Mouse (Mus musculus): ENCODE data around the gene Marveld1.

Marveld1 gene

DNA sequence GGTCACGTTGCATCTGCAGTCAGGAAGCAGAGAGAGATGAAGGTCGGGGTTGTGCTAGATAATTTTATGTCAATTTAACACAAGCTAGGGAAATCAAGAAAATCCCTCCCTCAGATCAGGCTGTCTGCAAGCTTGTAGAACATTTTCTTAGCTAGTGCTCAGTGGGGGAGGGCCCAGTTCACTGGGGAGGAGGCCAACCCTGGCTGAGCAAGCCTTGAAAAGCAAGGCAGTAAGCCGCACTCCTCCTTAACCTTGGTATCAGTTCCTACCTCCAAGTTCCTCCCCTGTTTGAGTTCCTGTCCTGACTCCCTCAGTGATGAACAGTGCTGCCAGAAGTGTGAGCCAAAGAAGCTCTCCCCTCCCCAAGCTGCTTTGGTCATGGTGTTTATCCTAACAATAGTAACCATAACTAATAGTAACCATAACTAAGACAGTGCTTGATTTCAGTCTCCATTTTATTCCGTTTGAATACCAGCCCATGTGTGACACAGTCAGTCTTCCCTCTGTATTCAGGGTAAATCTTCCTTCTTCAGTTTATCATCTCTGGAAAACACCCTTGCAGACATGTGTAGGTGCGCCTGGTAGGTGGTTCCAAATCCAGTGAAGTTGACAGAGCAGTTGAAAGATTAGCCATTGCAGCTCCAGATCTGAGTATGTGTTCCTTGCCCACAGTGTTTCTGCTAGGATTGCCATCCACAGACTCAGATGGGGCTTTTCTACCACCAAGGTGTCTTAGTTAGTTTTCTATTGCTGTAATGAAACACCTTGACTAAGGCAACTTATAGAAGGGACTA lies 7.3 kb upstream of the Marveld1 start:
- DNase-seq (ENCODE audit: low spot score in 2 of 2) = no peak

DNA sequence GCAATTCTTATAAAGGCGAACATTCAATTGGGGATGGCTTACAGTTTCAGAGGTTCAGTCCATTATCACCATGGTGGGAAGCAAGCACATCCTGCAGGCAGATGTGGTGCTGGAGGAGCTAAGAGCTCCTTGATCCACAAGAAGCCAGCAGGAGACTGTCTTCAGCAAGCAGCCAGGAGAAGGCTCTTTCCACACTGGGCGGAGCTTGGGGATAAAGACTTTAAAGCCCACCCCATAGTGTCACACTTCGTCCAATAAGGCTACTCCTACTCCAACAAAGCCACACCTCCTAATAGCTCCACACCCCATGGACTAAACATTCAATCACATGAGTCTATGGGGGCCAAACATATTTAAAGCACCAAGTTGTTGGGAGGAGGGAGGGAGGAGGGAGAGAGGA lies 5.2 kb upstream of the Marveld1 start:
- DNase-seq (ENCODE audit: low spot score in 2 of 2) = no peak

DNA sequence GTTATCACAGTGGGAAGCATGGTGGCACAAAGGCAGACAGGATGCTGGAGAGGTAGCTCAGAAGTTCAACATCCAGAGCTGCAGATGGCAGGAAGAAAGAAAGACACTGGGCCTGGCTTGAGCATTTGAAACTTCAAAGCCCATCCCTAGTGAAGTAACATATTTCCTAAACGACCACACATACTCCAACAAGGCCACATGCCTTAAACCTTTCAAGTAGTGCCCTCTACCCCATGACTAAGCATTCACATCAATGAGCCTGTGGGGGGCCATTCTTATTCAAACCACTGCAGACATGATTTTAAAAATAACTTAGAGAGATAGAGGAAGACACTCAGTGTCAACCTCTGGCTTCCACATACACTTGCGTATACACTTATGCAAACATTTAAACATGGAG lies 4.4 kb upstream of the Marveld1 start:
- no peak for DNase-seq (ENCODE audit: low spot score in 2 of 2)

DNA sequence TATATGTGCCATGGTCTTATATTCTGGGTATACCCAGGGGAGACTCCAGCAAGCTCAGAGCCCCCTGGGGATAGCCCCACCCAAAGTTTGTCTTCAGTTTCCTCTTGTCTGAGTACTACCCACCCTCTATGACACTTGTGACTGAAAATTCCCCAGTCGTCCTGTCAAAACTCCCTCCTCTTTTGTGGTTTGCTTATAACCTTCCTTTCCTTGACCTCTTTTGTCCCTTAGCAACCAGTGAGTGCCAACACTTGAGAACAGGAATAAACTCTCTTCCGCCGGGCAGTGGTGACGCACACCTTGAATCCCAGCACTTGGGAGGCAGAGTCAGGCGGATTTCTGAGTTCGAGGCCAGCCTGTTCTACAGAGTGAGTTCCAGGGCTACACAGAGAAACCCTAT lies 3.1 kb upstream of the Marveld1 start:
- no peak for DNase-seq (ENCODE audit: low spot score in 2 of 2)

DNA sequence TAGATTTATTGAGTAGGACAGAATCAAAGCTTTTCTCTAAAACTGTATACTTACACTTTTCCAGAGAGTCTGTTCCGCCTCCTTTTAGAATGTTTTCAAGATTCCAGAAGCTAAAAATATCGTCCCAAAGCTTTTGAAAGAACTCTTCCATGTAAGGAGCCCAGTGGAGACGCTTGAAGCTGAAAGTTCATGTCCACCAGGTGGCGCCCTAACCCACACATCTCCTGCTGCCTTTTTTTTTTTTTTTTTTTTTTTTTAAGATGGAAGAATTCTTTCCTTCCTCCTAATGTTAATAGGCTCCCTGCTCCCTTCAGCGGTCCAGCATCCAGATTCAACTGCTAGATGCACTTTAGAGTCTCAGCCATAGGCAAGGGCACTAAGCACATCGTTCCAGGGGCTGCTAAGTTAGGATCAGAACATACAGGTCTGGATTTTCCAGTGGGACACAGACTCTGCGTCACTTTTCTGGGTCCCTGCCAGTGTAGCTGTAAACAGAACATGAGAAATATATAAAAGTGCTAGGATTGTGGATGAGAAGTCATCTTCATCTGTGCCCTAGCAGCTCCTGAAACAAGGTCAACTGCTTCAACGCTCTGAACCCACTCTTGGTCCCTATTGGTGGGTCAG lies 2.5 kb upstream of the Marveld1 start:
- peak; percentile 86 to 92 for DNase-seq (ENCODE audit: low spot score in 2 of 2)

DNA sequence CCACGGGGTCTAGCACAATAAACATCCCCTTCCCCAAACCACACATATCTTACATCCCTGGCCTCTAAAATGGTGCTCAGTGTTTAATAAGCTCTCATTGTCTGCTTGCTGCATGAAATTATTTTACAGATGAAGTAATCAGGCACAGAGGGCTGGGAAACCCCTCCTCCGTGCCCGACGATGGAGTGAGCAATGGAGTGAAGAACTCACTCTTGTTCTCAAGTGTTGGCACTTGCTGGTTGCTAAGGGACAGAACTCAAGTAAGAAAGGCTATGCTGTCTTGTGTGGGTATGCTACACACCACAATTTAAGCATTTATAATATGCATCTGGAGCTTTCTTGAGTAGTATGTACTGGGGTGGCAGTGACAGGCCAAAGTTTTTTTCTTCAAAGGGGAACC lies 2.0 kb upstream of the Marveld1 start:
- DNase-seq (ENCODE audit: low spot score in 2 of 2) = no peak

DNA sequence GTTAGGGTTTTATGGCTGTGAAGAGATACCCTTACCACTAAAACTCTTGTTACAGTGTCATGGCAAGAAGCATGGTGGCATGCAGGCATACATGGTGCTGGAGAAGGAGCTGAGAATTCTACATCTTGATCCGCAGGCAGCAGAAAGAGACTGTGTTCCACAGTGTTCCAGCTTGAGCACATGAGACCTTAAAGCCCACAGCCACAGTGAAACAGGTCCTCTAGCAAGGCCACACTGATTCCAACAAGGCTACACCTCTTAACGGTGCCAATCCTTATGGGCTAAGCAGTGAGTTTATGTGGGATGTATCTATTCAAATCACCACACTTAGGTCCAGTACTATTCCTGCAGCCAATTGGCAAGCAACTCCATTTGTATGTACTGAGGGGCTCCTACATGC lies 1.5 kb upstream of the Marveld1 start:
- DNase-seq (ENCODE audit: low spot score in 2 of 2) = no peak

DNA sequence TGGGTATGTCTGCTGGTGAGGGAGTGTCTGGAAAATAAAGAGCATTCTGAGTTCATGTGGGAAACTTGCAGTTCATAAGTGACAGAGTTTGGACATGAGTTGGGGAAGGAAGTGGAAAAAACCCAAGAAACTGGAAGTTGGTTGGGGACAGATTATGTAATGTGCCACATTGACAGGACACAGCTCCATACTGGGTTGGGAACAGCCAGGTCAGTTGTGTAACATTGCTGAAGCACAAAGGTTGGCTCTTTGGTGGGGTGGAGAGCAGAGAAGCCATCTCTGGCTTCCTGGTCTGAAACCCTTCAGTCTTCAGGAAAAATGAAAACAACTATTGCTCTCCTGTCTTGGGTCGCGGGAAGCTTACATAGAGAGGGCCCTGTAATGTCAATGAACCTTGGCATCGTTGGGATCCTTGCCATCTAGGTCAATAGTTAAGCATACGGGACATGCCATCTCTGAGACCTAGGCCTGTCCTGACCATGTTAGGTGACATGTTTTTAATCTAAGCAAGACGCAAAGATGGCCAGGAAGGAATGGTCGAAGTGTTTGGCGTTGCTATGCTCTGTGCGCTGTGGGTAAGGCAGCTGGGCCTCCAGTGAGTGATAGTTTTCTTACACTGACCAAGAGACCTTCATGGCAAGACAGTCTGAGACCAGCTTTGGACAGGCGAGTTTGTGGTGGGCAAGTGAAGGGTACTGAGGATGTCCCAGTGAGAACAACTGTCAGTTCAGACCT lies 757 bp upstream of the Marveld1 start:
- DNase-seq (ENCODE audit: low spot score in 2 of 2) = no peak

DNA sequence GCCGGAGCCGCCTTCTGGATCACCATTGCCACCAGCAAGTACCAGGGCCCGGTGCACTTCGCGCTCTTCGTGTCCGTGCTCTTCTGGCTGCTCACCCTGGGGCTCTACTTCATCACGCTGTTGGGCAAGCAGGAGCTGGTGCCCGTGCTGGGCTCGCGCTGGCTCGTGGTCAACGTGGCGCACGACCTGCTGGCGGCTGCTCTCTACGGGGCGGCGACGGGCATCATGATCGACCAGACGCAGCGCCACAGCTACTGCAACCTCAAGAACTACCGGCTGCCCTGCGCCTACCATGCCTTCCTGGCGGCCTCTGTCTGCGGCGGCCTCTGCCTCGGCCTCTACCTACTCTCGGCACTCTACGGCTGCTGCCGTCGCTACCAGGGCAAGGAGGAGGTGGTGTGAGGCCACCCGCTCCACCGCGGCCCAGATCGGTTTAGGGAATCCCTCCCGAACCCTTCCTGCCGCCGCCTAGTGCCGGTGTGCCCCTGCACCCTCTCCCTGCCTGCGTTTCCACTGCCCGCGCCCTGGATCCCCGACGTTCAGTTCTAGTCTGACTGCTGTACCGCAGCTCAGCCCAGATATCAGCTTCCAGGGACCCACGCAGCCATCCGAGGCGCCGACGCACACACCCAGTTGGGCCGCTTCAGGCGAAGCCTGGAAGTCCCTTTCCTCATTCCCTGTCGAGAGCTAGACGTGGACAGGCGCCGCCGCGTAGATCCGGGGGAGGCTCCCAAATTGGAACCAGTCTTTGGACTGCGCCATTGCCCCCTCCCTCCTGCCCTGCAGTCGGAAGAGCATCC lies 769 bp downstream of the Marveld1 start:
- DNase-seq (ENCODE audit: low spot score in 2 of 2) = peak; percentile 70 to 72

DNA sequence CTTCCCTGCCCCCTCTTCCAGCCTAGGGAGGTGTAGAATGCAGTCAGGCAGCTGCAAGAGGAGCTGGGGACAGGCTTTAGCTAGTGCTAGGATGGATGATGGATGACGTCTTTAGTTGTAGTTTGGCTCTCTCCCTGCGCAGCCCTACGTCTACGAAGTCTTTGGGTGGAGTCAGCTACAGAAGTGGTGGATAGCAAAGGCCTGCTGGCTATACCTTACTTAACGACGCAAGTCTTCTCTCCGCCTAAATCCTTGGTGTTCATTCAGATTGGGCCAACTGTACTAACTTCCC lies 1.3 kb downstream of the Marveld1 start:
- DNase-seq (ENCODE audit: low spot score in 2 of 2) = no peak

DNA sequence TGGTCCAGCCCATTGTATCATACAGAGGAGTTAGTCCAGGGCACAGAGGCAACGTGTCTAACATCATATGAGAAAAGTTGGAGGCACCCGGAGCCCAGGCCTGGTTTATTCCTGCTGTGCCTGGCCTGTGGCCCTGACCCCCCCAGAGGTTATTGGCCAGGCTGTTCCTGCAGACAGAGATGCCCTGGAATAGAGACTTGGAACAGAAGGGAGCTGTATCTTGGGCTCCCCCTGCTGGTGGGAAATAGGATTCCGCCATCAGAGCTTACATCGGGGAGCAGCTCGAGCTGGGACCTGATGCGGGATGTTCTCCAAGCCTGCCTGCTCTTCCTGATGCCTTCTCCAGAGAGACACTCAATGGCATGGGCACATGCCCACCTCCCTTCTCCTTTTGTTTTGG lies 4.8 kb downstream of the Marveld1 start:
- peak; percentile 89 to 92 for DNase-seq (ENCODE audit: low spot score in 2 of 2)

DNA sequence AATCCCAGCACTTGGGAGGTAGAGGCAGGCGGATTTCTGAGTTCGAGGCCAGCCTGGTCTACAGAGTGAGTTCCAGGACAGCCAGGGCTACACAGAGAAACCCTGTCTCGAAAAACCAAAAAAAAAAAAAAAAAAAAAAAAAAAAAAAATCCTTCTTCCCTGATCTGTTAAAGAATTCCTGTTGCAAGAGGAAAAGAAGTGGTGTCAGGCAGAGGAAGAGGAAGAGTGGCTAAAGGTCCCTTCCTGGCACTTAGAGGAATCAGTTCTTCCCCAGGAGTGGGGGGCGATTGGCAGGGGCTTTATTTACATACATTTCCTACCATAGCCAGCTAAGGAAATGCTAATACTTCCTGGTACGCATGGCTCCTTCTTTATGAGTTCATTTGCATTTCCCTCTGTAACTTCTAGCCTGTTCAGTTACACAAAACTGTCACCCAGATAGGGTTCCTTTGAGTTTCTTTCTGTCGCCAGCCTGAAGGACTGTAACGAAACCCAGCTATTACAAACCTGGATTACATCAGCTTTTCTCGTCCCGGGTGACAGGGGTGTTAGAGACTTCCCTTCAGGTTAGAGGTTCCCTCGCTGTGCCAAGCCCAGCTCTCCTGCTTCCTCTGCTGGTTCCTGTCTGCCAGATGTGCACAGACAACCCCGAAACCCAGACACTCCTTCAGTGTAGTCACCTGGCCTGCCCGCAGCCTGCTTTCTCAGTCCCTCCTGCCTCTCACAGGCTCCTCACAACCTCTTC lies 10.5 kb downstream of the Marveld1 start:
- DNase-seq (ENCODE audit: low spot score in 2 of 2) = no peak

DNA sequence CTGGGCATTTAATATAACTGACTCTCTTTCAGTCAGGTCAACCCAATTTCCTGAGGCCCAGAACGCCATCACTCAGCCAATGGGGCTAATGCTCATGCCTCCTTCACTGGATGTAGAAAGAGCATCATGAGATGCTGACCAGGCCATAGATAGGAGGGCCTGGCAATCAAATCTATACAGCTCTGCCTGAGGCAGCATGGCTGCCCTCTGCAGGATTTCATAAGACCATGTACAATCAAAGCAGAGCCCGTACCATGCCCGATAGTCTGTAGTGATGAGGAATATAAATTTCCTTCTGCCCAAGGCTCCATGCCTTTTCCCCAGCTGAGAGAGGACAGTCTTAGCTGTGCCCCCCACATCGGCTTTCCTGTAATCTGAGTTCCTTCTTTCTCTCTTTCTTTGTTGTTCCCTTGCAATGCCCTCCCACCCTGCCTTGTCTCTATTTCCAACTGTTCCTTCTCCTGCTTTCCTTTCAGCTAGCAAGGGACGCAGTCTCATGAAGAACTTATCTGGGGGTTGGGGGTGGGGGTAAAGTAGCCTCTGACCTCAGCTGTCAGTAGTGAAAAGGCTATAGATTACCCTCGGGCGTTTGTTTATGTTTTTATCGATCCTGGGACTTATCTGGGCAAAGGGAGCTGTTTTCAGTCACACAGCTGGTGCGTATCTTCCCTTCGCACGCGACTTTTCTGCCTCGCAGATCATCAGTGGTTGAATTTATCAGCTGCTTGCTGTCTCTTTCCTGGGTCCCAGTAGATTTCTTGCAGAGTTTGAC lies 11.2 kb downstream of the Marveld1 start:
- no peak for DNase-seq (ENCODE audit: low spot score in 2 of 2)

DNA sequence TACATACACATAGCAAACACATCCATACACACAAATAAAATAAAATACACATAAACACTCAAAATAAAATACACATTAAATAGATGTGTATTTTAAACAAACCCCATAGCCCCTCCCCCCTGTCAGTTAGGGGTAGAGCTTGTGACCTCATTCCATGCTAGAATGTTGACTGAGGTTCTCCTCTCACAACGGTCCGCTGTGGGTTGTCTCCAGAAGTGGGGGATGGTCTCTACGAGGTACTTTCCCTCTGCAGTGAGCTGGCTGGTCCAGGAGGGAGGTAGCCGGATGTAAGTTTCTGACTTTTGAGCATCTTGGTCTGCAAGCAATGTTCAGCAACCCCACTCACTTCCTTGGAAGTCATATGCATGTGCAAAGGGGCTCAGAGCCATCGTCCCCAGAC lies 16.6 kb downstream of the Marveld1 start, which contains the start of gene Zfyve27:
TSS of gene Zfyve27 (plus strand) at position 188 of the 400 bp plus-strand sequence.
- DNase-seq (ENCODE audit: low spot score in 2 of 2) = no peak

DNA sequence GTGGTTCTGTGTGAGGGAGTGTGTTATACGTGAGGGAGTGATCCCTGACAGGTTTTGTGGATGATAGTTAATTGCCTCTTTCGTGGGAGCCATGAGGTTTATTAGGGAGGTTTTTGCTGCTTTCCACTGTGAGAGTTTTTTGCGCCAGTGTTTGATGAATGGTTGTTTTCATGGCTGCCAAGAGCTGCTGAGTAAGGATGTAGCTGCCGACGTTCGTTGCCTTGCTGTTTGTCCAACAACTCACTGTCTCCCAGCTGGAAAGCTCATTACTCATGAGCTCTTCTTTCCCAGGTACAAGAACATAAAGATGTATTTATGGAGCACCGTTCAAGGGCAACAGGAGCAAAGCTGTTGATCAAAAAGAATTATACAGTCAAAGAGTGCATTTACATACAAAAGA lies 17.0 kb downstream of the Marveld1 start:
- DNase-seq (ENCODE audit: low spot score in 2 of 2) = no peak

DNA sequence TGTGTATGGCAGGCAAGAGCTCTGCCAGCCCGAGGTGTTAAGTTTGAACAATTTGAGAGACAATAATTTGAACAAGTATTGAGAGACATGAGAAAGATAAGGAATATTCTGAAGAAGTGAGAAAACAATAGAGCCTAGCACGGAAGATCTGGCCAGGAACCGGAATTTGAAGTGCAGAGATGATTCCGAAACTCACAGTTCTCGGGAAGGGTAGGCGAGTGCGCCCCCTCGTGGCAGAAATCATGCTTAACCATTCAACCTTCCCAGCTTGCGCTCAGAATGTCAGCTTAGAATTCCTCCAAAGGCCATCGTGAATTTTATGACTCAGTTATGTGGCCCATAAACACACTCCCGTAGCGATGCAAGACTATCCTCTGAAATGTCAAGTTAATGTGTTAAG lies 18.9 kb downstream of the Marveld1 start:
- peak; percentile 90 to 92 for DNase-seq (ENCODE audit: low spot score in 2 of 2)

DNA sequence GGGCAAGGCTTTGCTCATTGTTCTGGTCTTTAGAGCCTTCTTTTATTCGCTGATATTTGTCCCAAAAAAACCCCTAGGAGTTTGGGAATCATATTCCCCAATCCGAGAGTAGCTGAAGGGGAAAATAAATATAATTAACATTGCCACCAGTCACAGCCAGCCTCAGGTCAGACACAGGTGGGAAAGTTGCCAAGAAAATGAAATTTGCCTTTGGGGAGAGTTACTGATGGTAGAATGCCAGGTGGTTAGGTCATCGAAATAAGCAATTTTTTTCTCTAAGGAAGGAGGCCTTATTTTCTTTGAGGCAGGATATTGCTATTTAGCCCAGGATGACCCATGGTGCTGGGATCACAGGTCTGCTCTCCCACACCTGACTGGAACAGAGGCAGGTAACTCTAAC lies 19.6 kb downstream of the Marveld1 start:
- no peak for DNase-seq (ENCODE audit: low spot score in 2 of 2)

DNA sequence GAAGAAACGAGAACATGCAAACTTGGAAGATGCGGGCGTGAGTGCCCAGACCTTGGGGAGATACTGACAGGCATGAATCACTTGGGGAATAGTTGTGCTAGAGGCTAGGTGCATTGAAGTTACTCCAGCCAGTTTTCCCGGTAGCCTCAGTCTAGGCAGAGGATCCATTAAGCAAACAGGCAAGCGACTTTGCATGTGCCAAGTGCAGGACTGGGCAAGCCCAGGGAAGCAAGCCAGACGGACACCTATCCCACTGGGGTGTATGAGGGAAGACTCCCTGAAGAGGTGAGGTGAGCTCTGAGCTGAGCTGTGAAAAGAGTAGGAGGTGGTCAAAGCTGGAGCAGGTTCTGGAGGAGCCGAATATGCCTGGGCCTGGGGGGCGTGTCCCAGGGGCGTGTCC lies 20.3 kb downstream of the Marveld1 start:
- no peak for DNase-seq (ENCODE audit: low spot score in 2 of 2)

DNA sequence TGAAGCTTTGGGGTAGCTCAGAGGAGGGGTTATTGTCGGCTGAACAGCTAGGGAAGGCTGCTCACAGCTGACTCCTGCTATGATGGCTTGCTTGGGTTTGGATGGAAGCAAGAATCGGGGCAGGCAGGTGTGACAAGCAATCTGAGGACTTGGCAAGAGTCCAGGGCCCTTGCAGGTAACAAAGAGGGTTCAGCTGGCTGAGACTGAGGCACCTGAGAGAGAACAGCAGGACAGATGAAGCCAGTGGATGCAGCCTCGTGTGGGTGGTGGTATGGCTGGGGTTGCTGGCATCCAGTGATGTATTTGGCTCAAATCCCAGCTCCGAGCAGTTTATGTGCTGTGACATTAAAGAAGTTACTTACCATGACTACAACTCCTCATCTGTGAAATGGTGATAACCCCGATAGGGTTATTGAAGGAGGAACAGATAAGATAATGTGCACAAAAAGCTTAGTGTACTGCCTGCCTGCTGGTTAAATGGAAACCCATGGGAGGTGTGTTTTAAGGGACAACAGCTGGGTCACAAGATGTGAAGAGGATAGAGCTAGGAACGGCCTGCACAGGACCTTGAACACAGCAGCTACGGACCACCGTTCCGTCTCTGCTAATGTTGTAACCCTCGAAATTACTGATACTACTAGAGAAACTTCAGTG lies 22.2 kb downstream of the Marveld1 start:
- no peak for DNase-seq (ENCODE audit: low spot score in 2 of 2)
